Mouse (Mus musculus) heart, embryonic 12.5 days (tissue): Measurements from ENCODE around the gene Olfr959. TPM values are rescaled to one million over a fixed set of nuclear protein-coding genes. Genes with fewer than 3 reads are reported as not detected.

Experiments
- ATAC-seq: fragments of 200-750 bp; cut with Nextera tagmentation; 2 replicates; pipeline ENCODE4 v1.8.0; 2017; ENCODE audit warnings: moderate TSS enrichment, moderate library complexity; ENCODE audit not compliant: insufficient number of reproducible peaks, low FRiP score
- H3K27ac ChIP-seq: fragments of 300-500 bp; sonication (generic); 2 replicates; pipeline ENCODE4 v1.5.1; 2016; ENCODE audit warnings: mild to moderate bottlenecking, moderate library complexity; ENCODE audit not compliant: poor library complexity, severe bottlenecking
- H3K27me3 ChIP-seq: fragments of 300-500 bp; sonication (generic); replicated peaks from 2 replicates; pipeline ENCODE4 v1.6.1; 2016; ENCODE audit warnings: mild to moderate bottlenecking, moderate library complexity
- H3K36me3 ChIP-seq: fragments of 300-500 bp; sonication (generic); 2 replicates; pipeline ENCODE4 v1.6.1; 2016; ENCODE audit warnings: mild to moderate bottlenecking, moderate library complexity
- H3K4me1 ChIP-seq: fragments of 300-500 bp; sonication (generic); replicated peaks from 2 replicates; pipeline ENCODE4 v1.6.1; 2016; ENCODE audit warnings: mild to moderate bottlenecking
- H3K4me2 ChIP-seq: fragments of 300-500 bp; sonication (generic); 2 replicates; pipeline ENCODE4 v1.6.1; 2016; ENCODE audit warnings: mild to moderate bottlenecking, moderate library complexity
- H3K4me3 ChIP-seq: fragments of 300-500 bp; sonication (generic); 2 replicates; pipeline ENCODE4 v1.5.1; 2016; ENCODE audit warnings: mild to moderate bottlenecking
- H3K9ac ChIP-seq: fragments of 300-500 bp; sonication (generic); 2 replicates; pipeline ENCODE4 v1.6.1; 2016; ENCODE audit warnings: mild to moderate bottlenecking, moderate library complexity
- H3K9me3 ChIP-seq: fragments of 300-500 bp; sonication (generic); replicated peaks from 2 replicates; pipeline ENCODE4 v1.6.1; 2016; ENCODE audit warnings: mild to moderate bottlenecking, moderate library complexity
- WGBS: fragments of 180-500 bp; shearing (Covaris S2); methylation state at CpG from one replicate; pipeline ENCODE4 v1.1.7; 2016; 5-methylcytosine and 5-hydroxymethylcytosine counted together
- polyA plus RNA-seq: library from polyadenylated mRNA; unstranded; fragments of >200 nt; fragmentation: Nextera tagmentation; extraction: Ambion mirVana; gene quantifications from 2 replicates; pipeline ENCODE4 v1.2.1, GENCODE M21; 2016

The Olfr959 gene
- not detected in 2 replicates for polyA plus RNA-seq

GRCm38 (mm10) chr9:39575469-39575868 lies at the start of gene Olfr959:
TSS of gene Olfr959 (minus strand) at chr9:39575569.
- H3K9ac ChIP-seq = no peak within 1 kb of the TSS
- no peaks in the 10 kb centered on the region for H3K4me1 ChIP-seq
- H3K9me3 ChIP-seq = no peaks in the 10 kb centered on the region
- no peak within 1 kb of the TSS for H3K4me2 ChIP-seq
- H3K27me3 ChIP-seq = no peaks in the 10 kb centered on the region
- H3K27ac ChIP-seq = no peak within 1 kb of the TSS
- no peak within 1 kb of the TSS for H3K4me3 ChIP-seq
- 67% methylated on average over 3 of the region's 3 CpGs for WGBS
- no peaks in the 10 kb centered on the region for H3K36me3 ChIP-seq
- no peak for ATAC-seq

GRCm38 (mm10) chr9:39624711-39625110 lies 49.3 kb upstream of the Olfr959 start:
- Histone ChIP-seq H3K27me3 (no peaks in the 10 kb centered on the region), H3K4me3 (no peak overlapping the region)
- 57% methylated on average over 2 of the region's 2 CpGs for WGBS

GRCm38 (mm10) chr9:39623783-39624182 lies 48.4 kb upstream of the Olfr959 start:
- 81% methylated on average over 3 of the region's 3 CpGs for WGBS
- H3K4me1 ChIP-seq = no peaks in the 10 kb centered on the region
- no peak overlapping the region for H3K27ac ChIP-seq
- H3K4me3 ChIP-seq = no peak overlapping the region
- no peak for ATAC-seq
- H3K36me3 ChIP-seq = no peaks in the 10 kb centered on the region
- H3K4me2 ChIP-seq = no peak overlapping the region
- H3K9ac ChIP-seq = no peak overlapping the region
- 0 out of 2 replicates have a peak, but pooled peaks cover 4% of the 10 kb centered on the region for H3K9me3 ChIP-seq
- no peaks in the 10 kb centered on the region for H3K27me3 ChIP-seq

More at GRCm38 (mm10) chr9:39624711-39625110, 49.3 kb upstream of the Olfr959 start:
- Histone ChIP-seq H3K4me2 (no peak overlapping the region), H3K9ac (no peak overlapping the region), H3K36me3 (no peaks in the 10 kb centered on the region), H3K4me1 (no peaks in the 10 kb centered on the region), H3K9me3 (no peaks in the 10 kb centered on the region), H3K27ac (no peak overlapping the region)
- ATAC-seq = no peak

- no peak within 1 kb of the TSS for H3K4me2 ChIP-seq
- no peak within 1 kb of the TSS for H3K27ac ChIP-seq
- H3K9me3 ChIP-seq = 0 out of 2 replicates have a peak, but pooled peaks cover 4% of the 10 kb centered on the region
- H3K9ac ChIP-seq = no peak within 1 kb of the TSS
- H3K4me1 ChIP-seq = no peaks in the 10 kb centered on the region
- H3K27me3 ChIP-seq = no peaks in the 10 kb centered on the region
- no peak within 1 kb of the TSS for H3K4me3 ChIP-seq
- WGBS = 82% methylated on average over 1 of the region's 1 CpGs
- H3K36me3 ChIP-seq = no peaks in the 10 kb centered on the region
- ATAC-seq = no peak
Observed at GRCm38 (mm10) chr9:39621073-39621472, 45.7 kb upstream of the Olfr959 start, which contains the start of gene Olfr960. TSS of gene Olfr960 (plus strand) at chr9:39621373.

- Histone ChIP-seq H3K4me2 (no peak overlapping the region), H3K36me3 (no peaks in the 10 kb centered on the region), H3K27me3 (no peaks in the 10 kb centered on the region), H3K27ac (no peak overlapping the region), H3K9me3 (no peaks in the 10 kb centered on the region), H3K9ac (no peak overlapping the region), H3K4me3 (no peak overlapping the region), H3K4me1 (no peaks in the 10 kb centered on the region)
- ATAC-seq = no peak
- 38% methylated on average over 1 of the region's 1 CpGs for WGBS
Observed at GRCm38 (mm10) chr9:39611953-39612352, 36.6 kb upstream of the Olfr959 start.

- Histone ChIP-seq H3K36me3 (no peaks in the 10 kb centered on the region), H3K4me3 (no peak within 1 kb of the TSS), H3K9me3 (no peaks in the 10 kb centered on the region), H3K9ac (no peak within 1 kb of the TSS), H3K4me2 (no peak within 1 kb of the TSS), H3K27ac (no peak within 1 kb of the TSS), H3K27me3 (no peaks in the 10 kb centered on the region), H3K4me1 (no peaks in the 10 kb centered on the region)
- 65% methylated on average over 3 of the region's 3 CpGs for WGBS
- no peak for ATAC-seq
Observed at GRCm38 (mm10) chr9:39610355-39610754, 35.0 kb upstream of the Olfr959 start, which contains the start of gene Olfr148. TSS of gene Olfr148 (plus strand) at chr9:39610655.

- Histone ChIP-seq H3K27ac (no peak overlapping the region), H3K9ac (no peak overlapping the region), H3K4me2 (no peak overlapping the region), H3K36me3 (no peaks in the 10 kb centered on the region), H3K9me3 (no peaks in the 10 kb centered on the region), H3K4me3 (no peak overlapping the region), H3K27me3 (no peaks in the 10 kb centered on the region), H3K4me1 (no peaks in the 10 kb centered on the region)
- no peak for ATAC-seq
Observed at GRCm38 (mm10) chr9:39608497-39608896, 33.1 kb upstream of the Olfr959 start.

GRCm38 (mm10) chr9:39603999-39604453 lies 28.7 kb upstream of the Olfr959 start, which contains the start of gene AW551984:
TSS of gene AW551984 (minus strand) at chr9:39604403.
- Histone ChIP-seq H3K9ac (peak within 1 kb of the TSS; percentile 62), H3K9me3 (no peaks in the 10 kb centered on the region), H3K27me3 (no peaks in the 10 kb centered on the region), H3K27ac (no peak within 1 kb of the TSS), H3K36me3 (no peaks in the 10 kb centered on the region), H3K4me3 (peak within 1 kb of the TSS; percentile 53), H3K4me2 (peak within 1 kb of the TSS; percentile 79), H3K4me1 (no peaks in the 10 kb centered on the region)
- WGBS = 2% methylated on average over 8 of the region's 8 CpGs
- peak; percentile 39; the same call in 1 of the 2 replicates for ATAC-seq

GRCm38 (mm10) chr9:39603333-39603845 lies 28.0 kb upstream of the Olfr959 start:
- peak; percentile 83; the same call in 1 of the 2 replicates for ATAC-seq
- H3K27me3 ChIP-seq = no peaks in the 10 kb centered on the region
- peak overlapping the region; percentile 79 for H3K4me2 ChIP-seq
- peak overlapping the region; percentile 53 for H3K4me3 ChIP-seq
- H3K9ac ChIP-seq = peak overlapping the region; percentile 57
- no peaks in the 10 kb centered on the region for H3K9me3 ChIP-seq
- WGBS = 1% methylated on average over 9 of the region's 9 CpGs
- H3K4me1 ChIP-seq = no peaks in the 10 kb centered on the region
- no peaks in the 10 kb centered on the region for H3K36me3 ChIP-seq
- no peak overlapping the region for H3K27ac ChIP-seq

- ATAC-seq = peak; percentile 67
- Histone ChIP-seq H3K9ac (peak overlapping the region; percentile 57), H3K27ac (peak overlapping the region; percentile 15; the same call in 1 of the 2 replicates), H3K4me2 (peak overlapping the region; percentile 79), H3K36me3 (0 out of 2 replicates have a peak, but pooled peaks cover under 1% of the 10 kb centered on the region), H3K9me3 (no peaks in the 10 kb centered on the region), H3K4me1 (no peaks in the 10 kb centered on the region), H3K27me3 (no peaks in the 10 kb centered on the region), H3K4me3 (peak overlapping the region; percentile 53)
- under 1% methylated on average over 19 of the region's 19 CpGs for WGBS
Observed at GRCm38 (mm10) chr9:39602536-39603332, 27.4 kb upstream of the Olfr959 start.

- Histone ChIP-seq H3K36me3 (no peaks in the 10 kb centered on the region), H3K4me1 (no peaks in the 10 kb centered on the region), H3K9ac (no peak overlapping the region), H3K4me3 (no peak overlapping the region), H3K27me3 (no peaks in the 10 kb centered on the region), H3K27ac (no peak overlapping the region), H3K9me3 (no peaks in the 10 kb centered on the region), H3K4me2 (no peak overlapping the region)
- WGBS = 49% methylated on average over 5 of the region's 5 CpGs
- ATAC-seq = no peak
Observed at GRCm38 (mm10) chr9:39577050-39577449, 1.7 kb upstream of the Olfr959 start.
